ENCODE assay signal across 17 mouse cellular contexts in the genomic region with DNA sequence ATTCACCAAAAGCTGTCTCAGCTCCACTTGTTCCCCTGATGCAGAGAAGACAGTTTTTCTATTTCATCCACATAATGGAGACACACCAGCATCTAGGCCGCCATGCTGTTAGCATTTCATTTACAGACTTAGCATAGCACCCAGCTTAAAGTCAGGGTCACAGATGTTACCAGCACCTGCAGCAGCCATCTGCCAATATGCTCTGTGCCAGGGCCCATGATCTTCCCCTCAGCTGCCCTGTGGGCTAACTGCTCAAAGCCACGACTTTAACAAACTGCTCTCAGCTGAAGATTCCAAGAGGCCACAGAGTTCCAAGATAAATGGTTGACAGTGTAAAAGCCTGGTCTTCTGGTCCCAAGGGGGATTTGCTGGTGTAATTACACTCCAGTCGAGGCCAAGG.
A peak's percentile ranks its signal among the peaks of the same experiment; 100 is the strongest.
DNase-seq lines count a peak whose midpoint lies in the region; ATAC-seq and TF ChIP-seq lines count a peak whose summit lies in the region.
"Had no signal": no experiment of that assay in that cellular context is flagged by ENCODE, and none has a peak within 500 bp of the region (broad histone marks: within the 10 kb centered on the region; RNA-seq: fewer than 3 reads in every experiment).

No protein-coding gene starts in this region.

- H3K36me3 ChIP-seq in hindbrain, embryonic 15.5 days, result no peaks in the 10 kb centered on the region
- no peaks in the 10 kb centered on the region for H3K36me3 ChIP-seq in hindbrain, embryonic 14.5 days (replicated peaks; ENCODE audit: control insufficient read depth, insufficient read depth)
- H3K36me3 ChIP-seq: heart, embryonic 15.5 days had no signal

- no peak for TF ChIP-seq POLR2A in cerebellum, adult 2 months (IDR thresholded peaks at IDR 0.05; ENCODE audit: borderline replicate concordance, insufficient read depth, low read length)
- no peak for TF ChIP-seq POLR2A in brain, embryonic 14.5 days (IDR thresholded peaks at IDR 0.05; ENCODE audit: borderline replicate concordance, extremely low read depth, insufficient read depth, insufficient read length, poor library complexity, severe bottlenecking)

- DNase-seq in cerebellum, adult 2 months, result no peak
- no peak for DNase-seq in cerebellum, postnatal 25 days
- no peak for DNase-seq in hindbrain, embryonic 14.5 days (ENCODE audit: low spot score)
- DNase-seq in brain, embryonic 14.5 days (ENCODE audit: low read depth), result peak; percentile 63
- peak; percentile 68 for DNase-seq in thymus, postnatal 0 days (ENCODE audit: low spot score)
- DNase-seq in adrenal gland, postnatal 36 days, result no peak
- DNase-seq in layer of hippocampus, postnatal 14 days (ENCODE audit: low spot score in 2 of 2), result no peak
- DNase-seq: adrenal gland, adult 2 months; cerebellum, postnatal 36 days; heart, adult 11 months; liver, postnatal 0 days; lung, postnatal 4 days had no signal

- peak overlapping the region; percentile 50; the same call in 1 of the 2 replicates for H3K27ac ChIP-seq in cerebellum, adult 2 months (ENCODE audit: insufficient read depth, low read length)
- H3K27ac ChIP-seq in hindbrain, embryonic 15.5 days (replicated peaks), result 0 out of 2 replicates have a peak overlapping the region, but pooled peaks have one; percentile 5
- no peak overlapping the region for H3K27ac ChIP-seq in hindbrain, embryonic 14.5 days
- H3K27ac ChIP-seq: embryonic facial prominence, embryonic 12.5 days; heart, embryonic 15.5 days; left cerebral cortex, adult 2 months had no signal

- no peak for TF ChIP-seq CTCF in cerebellum, adult 2 months (IDR thresholded peaks at IDR 0.05; ENCODE audit: borderline replicate concordance, insufficient read depth, low read depth, low read length)
- no peak for TF ChIP-seq CTCF in brain, embryonic 14.5 days (IDR thresholded peaks at IDR 0.05; ENCODE audit: borderline replicate concordance, extremely low read depth, insufficient read depth, insufficient read length)

- H3K4me1 ChIP-seq in cerebellum, adult 2 months (ENCODE audit: control insufficient read depth, insufficient read depth, low read length), result peaks cover 43% of the 10 kb centered on the region
- H3K4me1 ChIP-seq in hindbrain, embryonic 15.5 days (replicated peaks), result peaks cover 35% of the 10 kb centered on the region
- H3K4me1 ChIP-seq in hindbrain, embryonic 14.5 days (replicated peaks; ENCODE audit: control insufficient read depth, insufficient read depth, low read length), result peaks cover 32% of the 10 kb centered on the region

- no peaks in the 10 kb centered on the region for H3K27me3 ChIP-seq in cerebellum, adult 2 months (ENCODE audit: control insufficient read depth, insufficient read depth, low read length)
- H3K27me3 ChIP-seq in hindbrain, embryonic 15.5 days, result no peaks in the 10 kb centered on the region
- H3K27me3 ChIP-seq in hindbrain, embryonic 14.5 days (ENCODE audit: control insufficient read depth, insufficient read depth, low read length), result no peaks in the 10 kb centered on the region
- H3K27me3 ChIP-seq: embryonic facial prominence, embryonic 12.5 days; heart, embryonic 15.5 days had no signal

- ATAC-seq in hindbrain, embryonic 15.5 days (ENCODE audit: low FRiP score, low read depth), result no peak
- ATAC-seq in hindbrain, embryonic 14.5 days (ENCODE audit: low FRiP score), result no peak
- ATAC-seq: inflammation-experienced regulatory T-cells, adult 6 months; liver, postnatal 0 days had no signal

- H3K4me3 ChIP-seq in cerebellum, adult 2 months (replicated peaks; ENCODE audit: insufficient read depth, low read depth, low read length), result no peak overlapping the region
- no peak overlapping the region for H3K4me3 ChIP-seq in hindbrain, embryonic 15.5 days
- no peak overlapping the region for H3K4me3 ChIP-seq in hindbrain, embryonic 14.5 days (replicated peaks; ENCODE audit: low read length)
- H3K4me3 ChIP-seq: embryonic facial prominence, embryonic 12.5 days; heart, embryonic 15.5 days; left cerebral cortex, adult 2 months had no signal

- no peaks in the 10 kb centered on the region for H3K9me3 ChIP-seq in hindbrain, embryonic 15.5 days
- H3K9me3 ChIP-seq in hindbrain, embryonic 14.5 days (ENCODE audit: control insufficient read depth, low read length), result peaks cover 5% of the 10 kb centered on the region; the same call in 1 of the 2 replicates
- H3K9me3 ChIP-seq: embryonic facial prominence, embryonic 12.5 days; heart, embryonic 15.5 days had no signal

- no peak overlapping the region for H3K9ac ChIP-seq in hindbrain, embryonic 15.5 days
- no peak overlapping the region for H3K9ac ChIP-seq in hindbrain, embryonic 14.5 days
- H3K9ac ChIP-seq: embryonic facial prominence, embryonic 12.5 days; heart, embryonic 15.5 days; liver, postnatal 0 days had no signal

- H3K4me2 ChIP-seq in hindbrain, embryonic 15.5 days, result no peak overlapping the region
- no peak overlapping the region for H3K4me2 ChIP-seq in hindbrain, embryonic 14.5 days (replicated peaks)
- H3K4me2 ChIP-seq: embryonic facial prominence, embryonic 12.5 days; heart, embryonic 15.5 days had no signal

- WGBS in cerebellum, adult 2 months, result 32% methylated on average over 3 of the region's 3 CpGs
- 22% methylated on average over 3 of the region's 3 CpGs for WGBS in hindbrain, embryonic 15.5 days
- 38% methylated on average over 3 of the region's 3 CpGs for WGBS in hindbrain, embryonic 14.5 days

Comparison
In these comparisons a context has a peak if more than half of its experiments do, and no peak if none do; other contexts are left out.
1. DNase-seq: peak in brain, embryonic 14.5 days (single experiment) and thymus, postnatal 0 days (single experiment); none in cerebellum, adult 2 months (0 of 2), cerebellum, postnatal 25 days (0 of 2), hindbrain, embryonic 14.5 days (single experiment), adrenal gland, postnatal 36 days (0 of 2) and layer of hippocampus, postnatal 14 days (0 of 2).